Mouse (Mus musculus) heart, postnatal 36 days (tissue): Measurements from ENCODE around the gene Klk7. TPM values are rescaled to one million over a fixed set of nuclear protein-coding genes. Genes with fewer than 3 reads are reported as not detected.

ENCODE experiments used
- DNase-seq, 2 experiments: peaks; one replicate each; pipeline ENCODE4 v3.0.0; 2021 to 2022
- intact Hi-C: fragments of 180-260 bp; cut with DNase I; formaldehyde crosslinking; loops from one replicate; pipeline ENCODE4 v1.15.1; 2025
- total RNA-seq, 2 experiments: library from RNA; stranded (reverse); gene quantifications; 2 replicates each; pipeline ENCODE4 v1.2.3; 2021

Gene Klk7
- under 1 TPM in 1 of 2 experiments, not detected in 1; 0.19 TPM for total RNA-seq

DNA sequence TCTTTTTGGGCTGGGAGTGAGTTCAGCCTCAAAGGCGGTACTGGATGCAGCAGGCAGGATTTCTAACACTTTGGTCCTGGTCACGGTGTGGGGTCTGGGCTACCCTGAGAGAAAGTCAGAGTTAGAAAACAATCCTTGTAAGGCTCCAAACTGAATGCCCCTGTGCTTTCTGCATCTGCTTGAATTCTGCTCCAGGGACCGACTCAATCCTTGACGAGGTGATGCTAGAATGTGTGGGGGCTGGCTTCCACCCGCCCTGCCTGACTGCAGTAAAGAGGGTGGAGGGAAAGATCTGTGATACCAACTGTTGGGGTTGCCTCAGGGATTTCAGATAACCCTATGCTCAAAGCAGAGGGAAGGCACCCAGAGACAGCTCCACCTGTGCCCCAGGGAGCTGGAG, at the start of gene Klk7:
TSS of gene Klk7 (plus strand) at position 301 of the 400 bp plus-strand sequence.
- intact Hi-C loops: no loop called here
- no peak for DNase-seq

DNA sequence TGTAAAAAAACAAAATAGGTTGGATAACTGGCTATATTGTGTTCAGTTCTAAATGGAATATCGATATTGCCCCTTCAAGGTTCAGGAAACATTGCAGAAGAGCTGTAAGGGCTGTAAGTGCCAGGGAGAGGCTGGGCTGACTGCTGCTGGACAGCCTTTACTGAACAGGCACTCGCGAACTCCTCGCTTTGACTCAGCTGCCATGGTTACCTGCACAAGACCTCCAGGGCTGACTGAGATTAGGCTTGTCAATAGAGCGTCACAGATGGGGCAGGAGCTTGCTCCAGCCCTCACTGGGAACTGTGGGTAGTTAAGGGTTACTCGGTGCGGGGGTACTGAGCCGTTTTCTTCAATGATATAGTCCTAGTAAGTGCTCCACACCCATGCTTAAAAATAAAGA, 44.6 kb upstream of the Klk7 start:
- no peak for DNase-seq
- intact Hi-C loops: no loop called here

DNA sequence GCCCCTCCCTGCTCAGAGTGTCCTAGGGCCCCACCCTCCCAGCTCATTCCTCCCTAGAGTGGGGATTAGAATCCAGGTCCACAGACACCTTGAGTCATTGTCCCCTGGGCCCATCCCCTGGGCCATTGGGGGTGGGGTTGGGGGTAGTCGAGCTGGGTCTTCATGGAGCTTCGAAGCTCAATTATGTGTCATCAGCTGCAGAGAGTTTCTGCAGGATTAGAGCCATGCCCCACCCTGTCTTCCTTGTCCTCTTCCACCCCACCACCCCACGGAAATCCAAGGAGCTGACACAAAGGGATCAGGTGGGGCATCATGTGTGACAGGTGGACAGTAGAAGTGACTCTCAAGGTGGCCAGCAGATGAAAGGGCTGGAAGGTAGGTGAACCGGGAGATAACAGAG, 42.5 kb upstream of the Klk7 start, which contains the start of gene Klk12:
TSS of gene Klk12 (plus strand) at position 301 of the 400 bp plus-strand sequence.
- no peak for DNase-seq
- intact Hi-C loops: no loop called here

DNA sequence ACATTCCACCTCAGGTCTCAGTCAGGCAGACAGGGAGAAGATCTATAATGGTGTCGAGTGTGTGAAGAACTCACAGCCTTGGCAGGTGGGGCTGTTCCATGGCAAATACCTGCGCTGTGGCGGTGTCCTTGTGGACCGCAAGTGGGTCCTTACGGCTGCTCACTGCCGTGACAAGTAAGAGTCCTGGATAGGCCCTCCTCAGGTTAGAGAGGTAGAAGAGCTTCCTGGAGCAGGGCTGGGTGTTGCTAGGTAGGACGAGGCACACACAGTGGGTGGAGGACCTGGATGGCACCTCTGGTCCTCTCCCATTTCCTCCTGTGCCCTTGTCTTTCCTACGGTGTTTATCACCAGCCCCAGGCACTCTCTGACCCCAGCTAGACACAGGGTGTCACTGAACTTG, 41.5 kb upstream of the Klk7 start:
- DNase-seq: no peak
- intact Hi-C loops: no loop called here

DNA sequence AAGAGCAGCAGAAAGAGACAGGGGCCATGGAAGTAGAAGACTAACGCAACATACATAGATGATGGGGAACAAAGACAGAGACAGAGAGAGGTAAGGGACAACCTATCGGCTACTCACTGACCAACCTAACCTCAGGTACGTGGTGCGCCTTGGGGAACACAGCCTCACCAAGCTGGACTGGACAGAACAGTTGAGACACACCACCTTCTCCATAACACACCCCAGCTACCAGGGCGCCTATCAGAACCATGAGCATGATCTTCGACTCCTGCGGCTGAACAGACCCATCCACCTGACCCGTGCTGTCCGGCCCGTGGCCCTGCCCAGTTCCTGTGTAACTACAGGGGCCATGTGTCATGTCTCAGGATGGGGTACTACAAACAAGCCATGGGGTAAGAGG, 40.4 kb upstream of the Klk7 start:
- intact Hi-C loops: no loop called here
- DNase-seq: no peak

DNA sequence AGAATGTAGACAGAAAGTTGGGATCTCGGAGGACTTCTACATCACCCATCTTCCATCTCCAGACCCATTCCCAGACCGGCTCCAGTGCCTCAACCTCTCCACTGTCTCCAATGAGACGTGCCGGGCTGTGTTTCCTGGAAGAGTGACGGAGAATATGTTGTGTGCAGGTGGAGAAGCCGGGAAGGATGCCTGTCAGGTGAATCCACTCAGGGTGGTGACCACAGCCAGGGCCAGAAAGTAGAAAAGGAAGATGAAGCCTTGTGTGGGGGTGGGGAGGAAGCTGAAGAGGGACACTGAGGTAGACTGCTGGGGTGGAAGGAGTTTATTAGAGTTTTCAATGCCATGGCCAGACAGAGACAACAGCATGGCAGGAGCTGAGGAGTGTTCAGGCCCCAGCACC, 39.2 kb upstream of the Klk7 start:
- intact Hi-C loops: no loop called here
- DNase-seq: no peak

DNA sequence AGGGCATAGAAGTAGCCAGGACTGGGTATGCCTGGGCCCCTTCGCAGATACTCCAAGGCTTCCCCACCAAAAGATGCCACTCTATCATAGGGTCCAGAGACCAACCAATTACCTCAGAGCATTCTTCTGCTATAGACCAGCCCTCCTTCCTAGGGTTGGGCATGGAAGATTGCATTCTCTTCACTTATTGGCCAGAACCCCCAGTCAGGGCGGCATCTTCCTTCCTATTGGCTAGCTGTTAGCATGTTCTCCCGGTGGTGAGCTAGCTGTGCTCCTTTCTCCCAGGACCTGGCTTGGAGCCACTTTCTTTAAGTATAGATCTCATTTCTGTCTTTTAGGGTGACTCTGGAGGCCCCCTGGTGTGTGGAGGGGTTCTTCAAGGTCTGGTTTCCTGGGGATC, 38.2 kb upstream of the Klk7 start:
- intact Hi-C loops: no loop called here
- DNase-seq: no peak

DNA sequence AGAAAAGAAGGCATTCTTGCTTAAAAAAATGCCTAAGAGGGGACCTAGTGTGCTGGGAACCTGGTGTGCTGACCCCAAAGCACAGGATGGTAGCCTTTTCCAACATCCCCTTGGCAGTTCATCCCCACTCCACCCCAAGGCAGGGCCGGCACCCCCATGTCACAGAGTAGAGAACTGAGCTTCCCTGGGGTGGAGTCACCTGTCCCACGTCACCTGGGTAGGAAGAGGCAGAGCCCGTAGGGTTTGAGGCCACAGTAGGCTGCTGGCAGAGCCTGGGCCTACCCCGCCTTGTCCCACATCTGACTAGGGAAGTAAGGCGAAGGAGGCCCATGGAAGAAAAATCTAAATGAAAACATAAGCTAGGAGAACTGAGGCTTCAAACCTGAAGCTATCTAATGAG, 36.7 kb upstream of the Klk7 start, which contains the start of gene Klk11:
TSS of gene Klk11 (plus strand) at position 241 of the 400 bp plus-strand sequence.
- no peak for DNase-seq
- intact Hi-C loops: no loop called here

DNA sequence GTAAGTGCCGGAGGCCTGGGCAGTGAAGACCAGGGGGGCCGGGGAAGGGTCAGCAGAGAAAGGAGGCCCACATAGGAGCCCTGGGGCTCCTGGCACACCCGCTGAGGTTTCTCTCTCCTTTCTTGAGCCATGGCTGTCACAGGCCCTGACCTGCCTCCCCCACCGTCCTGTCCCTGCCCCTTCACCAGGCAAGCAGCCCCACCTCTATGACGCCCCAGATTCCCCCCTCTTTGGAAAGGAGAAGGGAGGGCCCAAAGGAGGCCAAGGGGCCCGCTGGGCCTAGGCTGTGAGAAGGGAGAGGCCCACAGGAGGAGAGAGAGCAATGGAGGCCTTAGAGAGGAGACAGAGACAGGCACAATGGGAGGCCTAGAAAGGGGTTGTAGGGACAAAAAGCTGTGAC, 36.3 kb upstream of the Klk7 start:
- no peak for DNase-seq
- intact Hi-C loops: no loop called here

DNA sequence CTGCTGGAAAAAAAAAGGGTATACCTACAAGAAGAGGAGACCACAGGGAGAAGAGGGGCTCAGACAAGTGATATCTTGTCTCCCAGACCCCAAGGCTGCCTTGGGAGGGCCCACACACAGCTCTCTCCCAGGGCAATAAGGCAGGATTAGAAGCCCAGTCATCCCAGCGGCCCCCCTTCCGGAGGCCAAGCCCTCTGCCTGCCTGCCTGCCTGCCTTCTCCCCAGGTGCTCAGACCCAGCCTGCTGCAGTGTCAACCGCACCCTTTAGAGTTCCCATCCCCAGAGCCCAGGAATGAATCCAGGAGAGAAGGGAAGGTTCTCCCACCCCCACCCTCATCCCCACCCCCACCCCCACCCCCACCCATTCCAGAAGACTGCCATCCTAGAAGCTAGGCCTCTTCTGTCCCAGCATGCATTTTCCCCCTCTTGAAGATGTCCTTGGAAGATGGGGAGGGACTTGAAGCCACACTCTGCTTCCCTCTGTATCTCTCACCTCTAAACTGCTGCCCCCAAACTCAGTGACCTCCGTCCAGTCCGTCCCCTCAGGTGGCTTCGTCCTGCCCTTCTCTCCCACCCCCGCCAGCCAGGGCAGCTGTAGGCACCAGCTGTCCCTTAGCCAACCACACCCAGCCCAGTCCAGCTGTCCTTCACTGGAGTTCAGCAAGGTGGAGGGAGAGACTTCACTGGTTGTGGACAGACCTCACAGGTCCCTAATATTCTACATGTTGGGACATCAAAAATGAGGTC, 35.6 kb upstream of the Klk7 start:
- no peak for DNase-seq

DNA sequence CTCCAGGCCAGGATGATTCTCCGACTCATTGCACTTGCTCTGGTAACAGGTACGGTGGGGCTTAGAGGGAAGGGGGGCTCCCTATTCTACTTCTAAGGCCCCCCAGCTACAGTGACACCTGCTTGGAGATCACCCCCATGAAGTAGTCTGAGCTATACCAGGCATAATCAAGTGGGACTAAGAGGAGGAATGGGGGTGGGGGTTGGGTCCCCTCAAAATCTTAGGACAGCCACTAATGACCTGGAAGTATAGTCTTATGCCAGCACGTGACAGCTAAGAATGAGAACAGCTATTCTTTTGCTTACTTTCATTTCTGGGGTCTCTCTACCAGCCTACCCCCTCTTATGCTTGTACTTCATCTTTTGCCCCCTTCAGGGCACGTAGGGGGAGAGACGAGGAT, 34.6 kb upstream of the Klk7 start:
- intact Hi-C loops: no loop called here
- DNase-seq: no peak

More for the DNA sequence above, 35.6 kb upstream of the Klk7 start:
- intact Hi-C loops: no loop called here

DNA sequence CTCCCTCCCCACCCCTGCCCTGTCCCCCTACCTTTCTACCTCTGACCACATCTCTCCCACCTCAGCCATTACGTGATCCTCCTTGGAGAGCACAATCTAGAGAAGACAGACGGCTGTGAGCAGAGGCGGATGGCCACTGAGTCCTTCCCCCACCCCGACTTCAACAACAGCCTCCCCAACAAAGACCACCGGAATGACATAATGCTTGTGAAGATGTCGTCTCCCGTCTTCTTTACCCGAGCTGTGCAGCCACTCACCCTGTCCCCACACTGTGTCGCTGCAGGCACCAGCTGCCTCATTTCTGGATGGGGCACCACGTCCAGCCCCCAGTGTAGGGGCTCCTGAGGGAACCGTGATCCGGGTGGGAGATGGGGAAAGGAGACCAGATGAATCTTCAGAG, 33.7 kb upstream of the Klk7 start:
- intact Hi-C loops: no loop called here
- no peak for DNase-seq

DNA sequence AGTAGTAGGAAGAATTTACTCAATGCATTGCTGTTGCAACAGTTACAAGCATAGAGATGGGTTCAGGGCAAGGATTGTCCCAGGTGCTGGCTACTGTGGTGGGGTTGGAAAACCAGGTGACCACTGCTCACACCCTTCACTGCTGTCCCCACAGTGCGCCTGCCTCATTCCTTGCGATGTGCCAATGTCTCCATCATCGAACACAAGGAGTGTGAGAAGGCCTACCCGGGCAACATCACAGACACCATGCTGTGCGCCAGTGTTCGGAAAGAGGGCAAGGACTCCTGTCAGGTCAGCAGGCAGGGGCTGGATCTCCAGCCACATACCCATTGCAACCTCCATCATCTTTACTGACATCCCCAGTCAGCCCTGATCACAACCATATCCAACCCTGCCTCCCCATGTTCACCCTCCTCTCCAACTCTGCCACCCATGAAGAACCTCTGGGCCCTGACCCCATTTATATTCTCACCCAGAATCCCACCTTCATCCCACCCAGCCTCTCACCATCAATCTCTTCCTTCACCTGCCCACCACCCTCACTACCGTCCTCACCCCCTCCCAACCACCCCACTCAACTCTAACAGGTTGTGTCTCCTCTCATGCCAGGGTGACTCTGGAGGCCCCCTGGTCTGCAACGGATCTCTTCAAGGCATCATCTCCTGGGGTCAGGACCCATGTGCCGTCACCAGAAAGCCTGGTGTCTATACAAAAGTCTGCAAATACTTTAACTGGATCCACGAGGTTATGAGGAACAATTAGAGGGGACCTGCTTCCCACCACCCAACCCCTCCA, 32.7 kb upstream of the Klk7 start:
- DNase-seq: no peak
- intact Hi-C loops: no loop called here

DNA sequence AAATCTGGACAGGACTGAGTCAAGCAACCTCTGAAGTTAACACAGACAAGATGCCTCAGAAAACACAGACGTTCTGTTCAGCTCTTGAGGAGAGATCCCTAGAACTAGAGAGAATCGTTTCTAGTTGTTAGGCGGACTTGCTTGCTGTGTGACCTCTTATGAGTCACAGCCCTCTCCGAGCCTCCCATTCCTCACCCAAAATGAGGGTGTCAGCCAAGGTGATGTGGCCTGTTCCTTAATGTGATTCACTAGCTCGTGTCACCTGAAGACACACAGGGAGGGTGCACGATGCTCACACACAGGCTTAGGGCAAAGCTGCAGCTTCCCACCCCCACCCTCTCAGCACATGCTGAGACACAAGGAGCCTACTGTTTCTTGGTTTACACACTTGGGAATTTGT, 30.9 kb upstream of the Klk7 start:
- intact Hi-C loops: loop anchor here (5.0 kb wide), 1 partner anchor 112 kb away; no protein-coding TSS in a partner anchor
- DNase-seq: no peak

DNA sequence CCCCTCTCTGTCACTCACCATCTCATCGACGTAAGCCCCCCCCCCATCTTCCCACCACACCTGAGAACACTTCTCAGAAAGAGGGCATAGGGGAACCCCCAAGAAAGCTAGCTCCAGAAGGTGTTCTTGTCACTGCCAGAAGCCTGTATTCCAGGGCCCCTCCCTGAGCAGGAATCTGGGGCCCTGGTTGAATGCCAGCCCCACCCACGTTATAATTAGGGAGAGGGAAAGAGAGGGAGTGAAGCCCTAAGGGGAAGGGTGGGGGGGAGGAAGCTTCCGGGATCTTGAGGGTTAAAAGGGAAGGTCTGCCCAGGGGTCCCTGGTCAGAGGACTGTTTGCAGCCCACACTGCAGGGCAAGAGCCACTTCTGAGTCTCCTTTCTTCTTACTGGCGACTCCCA, 30.3 kb upstream of the Klk7 start, which contains the start of gene Klk10:
TSS of gene Klk10 (plus strand) at position 290 of the 400 bp plus-strand sequence.
- DNase-seq: no peak
- intact Hi-C loops: loop anchor here (5.0 kb wide), 1 partner anchor 112 kb away; no protein-coding TSS in a partner anchor

DNA sequence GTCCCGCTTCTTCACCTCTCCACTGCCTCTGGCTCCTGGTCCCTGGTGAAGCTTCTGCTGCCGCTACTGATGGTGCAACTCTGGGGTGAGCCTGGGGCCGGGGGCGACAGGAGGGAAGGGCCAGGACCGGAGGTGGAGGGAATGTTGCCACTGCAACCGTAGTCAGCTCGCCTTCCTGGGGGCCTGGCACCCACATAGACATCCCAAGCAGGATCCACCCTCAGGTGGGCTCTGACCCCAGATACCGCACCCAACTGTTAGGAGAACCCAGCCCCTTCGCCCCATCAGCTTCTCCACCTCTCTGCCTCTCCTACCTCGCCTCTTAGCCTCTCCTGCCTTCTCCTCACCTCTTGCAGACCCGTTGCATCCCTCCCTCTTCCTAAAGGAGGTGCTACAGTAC, 29.6 kb upstream of the Klk7 start:
- intact Hi-C loops: loop anchor here (5.0 kb wide), 1 partner anchor 111 kb away; no protein-coding TSS in a partner anchor
- DNase-seq: no peak

DNA sequence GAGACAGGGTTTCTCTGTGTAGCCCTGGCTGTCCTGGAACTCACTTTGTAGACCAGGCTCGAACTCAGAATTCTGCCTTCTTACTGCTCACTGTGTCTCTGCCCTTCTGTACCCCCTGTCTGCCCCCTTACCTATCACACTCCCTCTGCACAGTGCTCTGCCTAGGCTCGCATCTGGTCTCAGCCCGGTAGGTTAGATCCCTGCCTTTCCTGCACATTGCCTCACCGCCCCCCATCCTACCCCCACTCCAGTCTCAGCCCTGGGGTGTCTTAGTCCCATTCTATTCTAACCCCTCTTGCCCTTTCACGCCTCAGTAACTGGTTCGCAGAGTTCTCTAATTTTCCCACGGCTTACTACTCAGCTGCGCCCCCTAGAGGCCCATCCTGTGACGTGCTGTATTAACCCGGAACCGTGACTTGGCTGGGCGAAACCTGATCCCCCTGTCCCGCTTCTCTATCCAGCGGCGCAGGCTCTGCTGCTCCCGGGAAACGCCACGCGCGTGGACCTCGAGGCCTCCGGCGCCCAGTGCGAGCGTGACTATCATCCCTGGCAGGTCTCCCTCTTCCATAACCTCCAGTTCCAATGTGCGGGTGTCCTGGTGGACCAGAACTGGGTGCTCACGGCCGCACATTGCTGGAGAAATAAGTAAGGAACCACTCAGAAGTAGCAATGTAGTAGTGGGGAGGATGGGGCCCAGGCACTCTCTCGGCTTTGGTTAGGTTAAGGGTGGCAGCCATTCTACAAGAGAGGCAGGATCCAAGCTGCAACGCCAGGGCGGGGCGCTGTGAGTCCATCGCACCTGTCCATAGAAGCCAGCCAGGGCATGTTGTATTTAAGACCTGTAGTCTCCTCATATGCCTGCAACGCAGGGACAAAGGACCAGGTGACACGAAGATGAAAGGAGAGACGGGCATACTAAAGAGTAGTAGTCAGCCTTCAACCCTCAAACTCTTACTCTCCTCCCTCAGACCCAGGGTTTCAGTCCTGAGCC, 28.5 kb upstream of the Klk7 start:
- intact Hi-C loops: loop anchor here (1.0 to 5.0 kb wide), 2 partner anchors 101 to 110 kb away; no protein-coding TSS in a partner anchor
- DNase-seq: peak; percentile 78 to 89

DNA sequence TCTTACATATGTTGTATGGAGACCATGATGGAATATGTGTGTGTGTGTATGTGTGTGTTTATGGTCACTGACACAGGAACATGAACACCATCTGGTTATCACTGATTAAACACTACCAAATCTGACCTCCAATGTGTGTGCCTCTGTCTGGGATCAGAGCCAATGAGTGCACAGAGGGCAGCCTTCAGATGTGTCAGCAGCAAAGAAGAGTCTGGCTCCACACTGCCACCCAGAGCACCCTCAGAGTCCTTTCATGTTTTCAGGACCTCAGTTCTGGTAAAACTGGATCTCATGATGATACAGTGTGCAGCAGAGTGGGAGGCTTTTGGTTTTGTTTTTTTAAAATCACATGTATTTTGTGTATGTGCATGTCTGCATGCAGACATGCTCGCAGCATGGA, 25.8 kb upstream of the Klk7 start:
- intact Hi-C loops: no loop called here
- no peak for DNase-seq

DNA sequence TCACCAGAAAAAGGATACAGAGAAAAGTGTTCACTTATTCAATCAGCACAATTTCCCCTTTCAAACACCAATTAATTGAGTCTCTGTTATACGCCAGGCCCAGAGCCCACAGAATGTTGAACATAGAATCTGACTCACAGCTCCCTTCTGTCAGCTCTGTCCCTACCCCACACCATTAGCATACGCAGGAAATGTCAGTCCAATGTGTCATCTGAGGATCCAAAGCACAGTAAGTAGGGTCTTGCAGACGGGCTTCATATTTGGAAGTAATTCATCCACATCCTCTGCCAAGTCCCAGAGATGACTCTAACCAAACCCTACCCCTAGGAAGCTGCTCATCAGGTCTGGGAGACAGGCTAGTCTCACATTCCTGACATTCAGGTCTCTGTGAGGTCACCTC, 23.0 kb upstream of the Klk7 start:
- intact Hi-C loops: no loop called here
- DNase-seq: no peak

DNA sequence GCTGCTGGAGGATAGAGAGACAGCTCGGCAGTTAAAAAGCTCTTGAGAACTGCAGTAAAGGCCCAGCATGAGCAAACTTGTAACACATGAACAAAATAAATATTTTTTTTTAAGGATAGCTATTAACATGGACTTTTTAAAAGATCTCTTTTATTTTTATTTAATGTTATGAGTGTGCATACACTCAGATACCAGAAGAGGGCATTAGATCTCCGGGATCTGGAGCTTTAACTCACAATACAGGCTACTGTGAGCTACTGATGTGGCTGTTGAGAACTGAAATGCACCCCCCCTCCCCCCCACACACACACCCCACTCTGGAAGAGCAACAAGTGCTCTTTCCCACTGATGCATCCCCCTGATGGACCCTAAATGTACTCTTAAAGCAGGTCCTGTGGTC, 21.8 kb upstream of the Klk7 start:
- no peak for DNase-seq
- intact Hi-C loops: no loop called here
